Mouse (Mus musculus) left cerebral cortex, postnatal 14 days (tissue): Measurements from ENCODE around the gene Vipr1. TPM values are rescaled to one million over a fixed set of nuclear protein-coding genes. Genes with fewer than 3 reads are reported as not detected.
"Not testable (repeated sequence)": the region's sequence is repeated elsewhere in the genome, so short reads cannot be mapped to it uniquely, and the experiment has no call there.

Experiments used
- DNase-seq, 2 experiments: peaks; one replicate each; pipeline ENCODE4 v3.0.0; 2021 to 2022; ENCODE audit warnings: low spot score in 2 of 2, mixed read lengths in 1 of 2
- intact Hi-C: fragments of 180-260 bp; cut with DNase I; formaldehyde crosslinking; loops from one replicate; pipeline ENCODE4 v1.15.1; 2025
- long read RNA-seq, 2 experiments: library from polyadenylated mRNA; stranded (forward); transcript quantifications; one replicate each; pipeline ENCODE4 v2.0.0; 2021
- total RNA-seq, 2 experiments: library from RNA; stranded (reverse); gene quantifications; 2 replicates each; pipeline ENCODE4 v1.2.3; 2021

The Vipr1 gene
- 10 to 100 TPM; 21.1 to 23.6 TPM for total RNA-seq
- long read RNA-seq, experiment 1, partial matches to known transcripts = 0 of 2 reads
- long read RNA-seq, experiment 1, other reads (novel, unspliced or antisense) = 2 of 2 reads
- long read RNA-seq, experiment 2, partial matches to known transcripts = 2 of 8 reads
- long read RNA-seq, experiment 2, other reads (novel, unspliced or antisense) = 6 of 8 reads

DNA sequence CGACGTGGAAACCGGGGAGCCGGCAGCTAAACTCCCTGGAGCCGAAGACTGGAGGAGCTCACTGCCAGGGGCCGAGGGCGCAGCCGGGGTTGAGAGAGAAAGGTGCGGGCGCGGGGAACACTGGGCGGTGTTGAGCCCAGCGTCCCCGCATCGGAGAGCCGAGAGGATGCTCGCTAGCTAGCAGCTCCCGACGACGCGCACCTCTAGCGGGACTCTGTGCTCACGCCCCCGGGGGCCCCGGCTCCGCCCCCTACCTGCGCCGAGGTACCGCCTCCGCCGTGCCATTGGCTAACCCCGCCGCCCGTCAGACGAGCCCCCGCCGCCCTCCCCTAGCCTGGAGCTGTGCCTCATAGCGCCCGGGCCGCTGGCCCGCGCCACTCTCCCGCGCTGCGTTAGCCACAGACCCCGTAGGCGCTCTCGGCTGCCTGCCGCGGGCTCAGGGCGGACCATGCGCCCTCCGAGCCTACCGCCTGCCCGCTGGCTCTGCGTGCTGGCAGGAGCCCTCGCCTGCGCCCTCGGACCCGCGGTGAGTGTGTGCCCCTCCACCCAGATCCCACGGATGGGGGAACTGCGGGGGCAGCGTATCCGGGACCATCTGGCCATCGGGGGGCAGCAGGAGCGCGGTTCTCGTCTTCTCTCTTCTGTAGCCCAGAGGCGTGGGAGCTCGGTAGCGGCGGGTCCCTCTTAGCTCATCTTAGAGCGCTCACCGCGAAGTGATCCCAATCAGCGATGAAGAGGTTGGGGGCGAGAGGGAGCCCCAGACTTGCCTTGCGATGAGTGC is at the start of gene Vipr1:
Gene Vipr1, plus strand, starts transcription at position 316 of the 781 bp plus-strand sequence.
- intact Hi-C loops = loop anchor here (5.0 kb wide), 1 partner anchor 35 kb away; no protein-coding TSS in a partner anchor

DNA sequence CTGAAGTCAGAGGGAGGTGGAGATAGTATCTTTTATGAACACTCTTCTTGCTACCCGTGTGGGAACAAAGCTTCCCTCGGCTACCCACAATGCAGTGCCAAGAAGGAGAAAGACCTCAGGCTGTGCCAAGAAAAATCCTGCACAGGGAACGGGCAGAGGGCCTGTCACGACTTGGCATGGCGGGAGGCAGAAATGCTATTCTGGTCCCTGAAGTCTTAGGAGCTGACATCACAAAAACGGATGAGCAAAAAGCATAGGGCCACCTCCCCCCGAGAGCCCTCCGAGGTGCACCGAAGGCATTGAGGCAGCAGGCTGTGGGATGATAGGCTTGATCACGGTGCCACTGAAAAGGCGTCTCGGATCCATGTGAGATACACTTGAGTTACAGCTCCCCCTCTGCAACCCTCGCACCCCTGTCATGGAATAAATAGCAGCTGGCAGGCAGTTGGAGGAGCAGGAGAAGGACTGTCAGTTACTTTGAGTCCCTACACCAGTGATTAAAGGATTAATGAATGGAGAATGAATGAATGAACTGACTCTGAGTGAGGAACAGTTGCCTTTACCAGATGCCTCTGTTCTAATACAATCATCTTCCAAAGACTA is 49.5 kb upstream of the Vipr1 start:
- no peak for DNase-seq
- intact Hi-C loops = no loop called here

More for the DNA sequence above, at the start of gene Vipr1:
- DNase-seq = peak; percentile 87 to 88

DNA sequence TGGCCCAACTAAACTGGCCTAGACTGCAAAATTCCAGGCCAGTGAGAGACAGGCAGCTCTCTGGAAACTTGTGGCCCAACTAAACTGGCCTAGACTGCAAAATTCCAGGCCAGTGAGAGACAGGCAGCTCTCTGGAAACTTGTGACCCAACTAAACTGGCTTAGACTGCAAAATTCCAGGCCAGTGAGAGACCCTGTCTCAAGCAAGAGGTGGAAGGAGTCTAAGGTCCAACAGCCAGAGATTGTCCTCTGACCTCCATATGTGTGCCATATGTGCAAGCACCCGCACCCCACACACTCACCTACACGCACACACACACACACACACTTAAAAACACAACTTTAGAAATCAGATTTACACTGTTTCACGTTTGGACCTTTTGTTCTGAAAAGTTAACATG is 48.7 kb upstream of the Vipr1 start:
- DNase-seq, intact Hi-C loops: not testable (repeated sequence)

DNA sequence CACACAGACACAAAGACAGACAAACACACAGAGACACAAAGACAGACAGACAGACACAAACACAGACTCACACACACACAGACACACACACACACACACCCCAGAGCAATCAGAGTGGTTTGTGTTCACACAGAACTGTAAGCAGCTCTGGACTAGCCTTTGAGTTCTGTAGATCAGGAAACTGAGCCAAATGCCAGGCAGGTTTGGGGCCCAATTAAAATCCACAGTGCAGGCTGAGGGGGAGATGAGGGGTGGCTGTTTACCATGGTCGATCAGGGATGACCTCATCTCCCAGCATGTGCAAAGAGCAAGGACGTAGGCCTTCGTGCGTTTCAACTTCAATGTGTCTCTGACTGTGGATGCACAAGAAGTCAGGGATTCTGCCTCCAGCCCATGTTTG is 47.7 kb upstream of the Vipr1 start:
- intact Hi-C loops = loop anchor here (5.0 kb wide), 1 partner anchor 37 kb away; no protein-coding TSS in a partner anchor
- DNase-seq = no peak

DNA sequence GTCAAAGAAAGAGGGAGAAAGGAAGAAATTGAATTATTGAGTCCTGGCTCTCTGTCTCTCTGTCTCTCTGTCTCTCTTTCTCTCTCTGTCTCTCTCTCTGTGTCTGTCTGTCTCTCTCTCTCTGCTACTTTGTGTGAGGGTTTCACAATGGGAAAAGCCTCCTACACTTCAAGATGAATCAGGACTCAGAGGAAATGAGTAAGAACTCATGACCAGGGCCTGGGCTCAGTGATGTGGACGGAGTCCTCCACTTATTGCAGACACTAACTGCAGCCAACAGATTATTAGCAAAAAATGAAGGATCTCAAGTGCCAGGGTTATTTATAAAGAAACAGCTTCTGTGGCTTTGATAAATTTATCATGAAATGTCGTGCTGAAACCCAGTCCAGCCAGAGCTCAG is 44.4 kb upstream of the Vipr1 start:
- intact Hi-C loops = loop anchor here (5.0 kb wide), 1 partner anchor 41 kb away; no protein-coding TSS in a partner anchor
- DNase-seq = no peak

DNA sequence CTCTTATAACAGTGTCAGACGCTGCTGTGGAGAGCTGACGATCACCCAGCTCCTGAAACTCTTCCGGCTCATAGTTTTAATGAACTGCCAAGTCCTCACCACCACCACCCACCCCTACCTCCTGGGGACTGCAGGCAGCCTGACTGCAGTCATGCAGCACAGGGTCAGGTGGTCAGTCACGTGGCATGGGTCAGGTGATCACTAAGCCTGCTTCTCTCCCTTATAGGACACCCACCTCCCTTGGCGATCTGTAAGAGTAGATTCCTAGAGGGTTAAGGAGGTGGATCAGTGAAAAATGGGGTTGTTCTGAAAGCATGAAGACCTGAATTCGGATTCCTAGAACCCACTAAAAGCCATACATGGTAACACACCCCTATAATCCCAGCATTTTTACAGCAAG is 43.0 kb upstream of the Vipr1 start:
- DNase-seq = no peak
- intact Hi-C loops = loop anchor here (5.0 kb wide), 1 partner anchor 42 kb away; no protein-coding TSS in a partner anchor

DNA sequence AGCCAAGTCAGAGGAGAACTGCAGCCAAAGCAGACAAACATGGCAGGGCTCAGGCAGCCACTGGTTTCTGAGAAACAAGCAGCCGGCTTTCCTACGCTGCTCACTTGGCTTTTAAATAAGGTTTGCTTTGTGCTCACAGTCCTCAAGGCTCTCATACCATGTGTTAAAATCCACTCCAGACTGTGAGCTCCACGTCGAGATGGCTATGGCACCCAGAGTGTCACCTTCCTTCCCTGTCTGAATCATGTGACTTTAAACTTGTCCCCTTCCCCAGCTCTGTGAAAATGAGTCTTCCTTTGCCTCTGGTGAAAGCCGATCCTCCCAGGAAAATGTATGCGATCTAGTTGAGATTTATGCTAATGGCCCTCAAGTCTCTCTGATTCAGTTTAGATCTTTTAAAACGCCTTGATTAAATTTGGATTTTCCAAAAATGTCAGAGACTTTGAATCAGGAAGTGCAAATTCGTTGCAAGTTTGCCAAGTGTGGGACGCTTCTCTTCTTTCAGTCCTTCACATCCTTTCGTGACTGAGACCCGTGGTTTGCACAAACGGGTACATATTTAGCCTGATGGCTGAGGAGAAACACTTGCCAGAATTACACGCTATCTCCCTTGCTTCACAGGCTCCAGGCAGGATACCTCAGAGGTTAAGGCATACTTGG is 42.2 kb upstream of the Vipr1 start:
- peak; percentile 61 to 73 for DNase-seq
- intact Hi-C loops = loop anchor here (2.0 to 10.0 kb wide), 3 partner anchors 106 to 356 kb away; partner anchors contain the start of genes Cck and Ulk4

DNA sequence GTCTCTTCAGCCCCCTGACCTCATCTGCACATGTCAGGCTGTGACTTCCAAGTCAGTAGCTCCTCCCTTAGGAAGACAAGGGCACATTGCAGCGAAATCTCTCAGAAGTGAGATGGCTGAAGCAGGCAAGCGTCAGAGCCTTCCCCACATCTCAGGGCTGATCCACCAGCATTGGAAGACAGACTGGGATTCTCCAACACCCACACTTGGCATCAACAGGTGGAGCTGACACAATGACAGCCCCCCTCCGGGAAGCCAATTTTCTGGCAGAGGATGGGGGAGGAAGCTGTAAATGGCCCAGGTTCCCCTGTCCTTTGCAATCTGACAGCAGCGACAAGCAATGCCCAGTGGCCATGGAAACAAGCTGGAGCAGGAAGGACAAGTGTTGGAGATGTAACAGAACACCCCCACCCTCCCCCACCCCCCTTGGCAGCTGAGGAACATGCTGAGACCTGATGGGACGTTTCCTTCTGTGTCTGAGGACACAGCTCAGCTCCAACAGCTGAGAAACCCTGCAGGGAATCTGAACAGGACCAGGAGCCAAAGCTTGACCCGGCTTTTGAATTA is 41.6 kb upstream of the Vipr1 start:
- peak; percentile 65 to 91 for DNase-seq
- intact Hi-C loops = loop anchor here (2.0 to 10.0 kb wide), 3 partner anchors 106 to 356 kb away; partner anchors contain the start of genes Cck and Ulk4

DNA sequence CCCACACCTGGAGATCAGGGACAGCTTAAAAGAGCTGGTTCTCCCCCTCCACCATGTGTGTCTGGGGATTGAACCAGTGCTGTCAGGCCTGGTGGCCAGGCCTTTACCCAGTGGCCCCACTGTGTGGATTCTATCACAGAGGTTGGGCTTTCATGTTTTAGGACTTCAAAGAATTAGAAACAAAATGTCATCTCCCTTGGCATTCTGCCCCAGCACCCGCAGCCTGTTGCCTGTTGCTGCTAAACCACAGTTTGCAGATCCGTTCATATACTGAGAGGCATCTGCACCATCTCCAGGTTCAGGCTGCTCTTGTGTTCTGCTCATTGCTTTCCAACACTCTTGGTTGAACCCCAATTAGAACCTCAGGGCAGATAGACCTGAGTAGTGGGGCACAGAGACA is 40.1 kb upstream of the Vipr1 start:
- DNase-seq = no peak
- intact Hi-C loops = loop anchor here (10.0 kb wide), 2 partner anchors 328 to 358 kb away; partner anchors contain the start of gene Ulk4

DNA sequence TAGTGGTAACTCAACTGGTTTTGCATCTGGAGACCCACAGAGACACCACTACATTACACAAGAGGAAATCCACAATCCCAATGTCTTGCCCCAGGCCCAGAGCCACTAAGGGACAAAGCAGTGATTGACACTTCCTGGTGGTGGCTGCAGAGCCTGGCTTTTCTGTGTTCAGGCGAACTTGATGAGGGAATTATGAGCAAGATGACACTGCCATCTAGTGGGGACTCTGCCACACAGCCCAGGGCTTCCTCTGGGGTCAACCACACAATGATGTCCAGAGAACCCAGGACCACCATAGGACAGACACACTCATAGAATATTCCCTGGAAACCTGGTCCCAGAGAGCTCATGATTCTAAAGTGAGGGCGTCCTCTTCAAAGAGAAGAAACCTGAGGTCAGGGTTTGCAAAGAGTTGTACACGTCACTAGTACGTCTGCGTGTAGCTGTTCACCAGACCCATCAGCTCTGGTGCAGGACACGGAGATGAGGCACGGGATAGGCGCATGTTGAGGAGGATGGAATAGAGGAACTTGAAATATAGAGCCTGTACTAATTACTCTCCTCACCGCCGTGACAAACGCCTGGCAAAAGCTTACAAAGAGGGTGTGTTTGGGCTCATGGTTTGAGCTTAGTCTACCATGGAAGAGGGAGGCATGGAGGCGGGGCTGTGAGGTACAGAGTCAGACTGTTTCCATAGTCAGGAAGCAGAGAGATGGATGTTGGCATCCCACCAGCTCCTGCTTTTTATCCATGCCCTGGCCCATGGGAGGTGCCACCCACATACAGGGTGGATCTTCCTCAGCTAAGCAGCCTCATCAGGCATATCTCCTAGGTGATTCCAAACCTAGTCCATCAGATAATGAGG is 36.9 kb upstream of the Vipr1 start:
- intact Hi-C loops = loop anchor here (1.0 to 10.0 kb wide), 4 partner anchors 126 to 361 kb away; partner anchors contain the start of gene Ulk4

DNA sequence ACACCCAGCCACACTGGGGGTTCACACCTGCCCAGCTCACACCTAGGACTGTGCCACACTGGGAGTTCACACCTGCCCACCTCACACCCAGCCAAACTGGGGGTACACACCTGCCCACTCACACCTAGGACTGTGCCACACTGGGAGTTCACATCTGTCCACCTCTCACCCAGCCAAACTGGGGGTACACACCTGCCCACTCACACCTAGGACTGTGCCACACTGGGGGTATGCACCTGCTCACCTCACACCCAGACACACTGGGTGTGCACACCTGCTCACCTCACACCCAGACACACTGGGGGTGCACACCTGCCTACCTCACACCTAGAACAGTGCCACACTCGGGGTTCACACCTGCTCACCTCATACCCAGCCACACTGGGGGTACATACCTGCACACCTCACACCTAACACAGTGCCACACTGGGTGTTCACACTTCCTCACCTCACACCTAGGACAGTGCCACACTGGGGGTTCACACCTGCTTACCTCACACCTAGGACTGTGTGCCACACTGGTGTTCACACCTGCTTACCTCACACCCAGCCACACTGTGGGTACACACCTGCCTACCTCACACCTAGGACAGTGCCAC is 35.9 kb upstream of the Vipr1 start:
- intact Hi-C loops = loop anchor here (5.0 to 10.0 kb wide), 3 partner anchors 219 to 362 kb away; partner anchors contain the start of gene Ulk4

More for the DNA sequence above, 36.9 kb upstream of the Vipr1 start:
- peak; percentile 79 to 87 for DNase-seq

DNA sequence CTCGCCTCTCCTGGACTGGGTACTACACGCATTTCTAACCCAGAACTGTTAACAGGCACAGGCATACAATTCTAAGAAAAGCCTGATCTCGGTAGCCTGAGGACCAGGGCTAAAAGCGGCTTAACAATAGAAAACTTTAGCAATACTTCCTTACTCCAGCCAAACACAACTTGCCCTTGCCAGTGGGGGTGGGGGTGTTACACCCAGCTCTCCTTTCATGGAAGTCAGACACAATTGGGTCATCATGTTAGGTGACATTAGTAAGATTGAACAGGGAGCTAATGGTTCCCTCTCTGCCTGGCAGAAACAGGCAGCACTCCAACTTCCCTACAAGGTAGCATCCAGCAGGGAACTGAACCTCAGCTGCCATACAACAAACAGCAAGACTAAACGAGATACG is 33.1 kb upstream of the Vipr1 start:
- intact Hi-C loops = loop anchor here (5.0 to 10.0 kb wide), 3 partner anchors 222 to 365 kb away; partner anchors contain the start of gene Ulk4
- DNase-seq = no peak

More for the DNA sequence above, 35.9 kb upstream of the Vipr1 start:
- DNase-seq = no peak

DNA sequence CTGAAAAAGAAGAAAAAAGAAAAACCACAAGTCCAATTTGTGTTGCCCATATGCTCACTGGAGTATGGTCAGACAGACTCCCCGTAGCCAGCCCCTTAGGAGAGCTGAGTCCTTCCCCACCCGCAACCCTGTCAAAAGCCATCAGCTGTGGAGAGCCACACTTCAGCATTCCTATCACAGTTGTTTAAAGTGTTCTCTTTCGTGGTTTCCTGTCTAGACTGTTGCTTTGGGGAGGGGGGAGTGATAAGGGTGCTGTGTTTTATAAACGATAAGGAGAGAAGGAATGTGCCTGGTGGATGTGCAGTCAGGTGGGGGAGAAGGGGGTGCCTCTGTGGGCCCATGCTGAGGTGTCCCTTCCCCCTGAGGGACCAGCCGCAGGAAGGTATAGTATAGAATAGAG is 29.3 kb upstream of the Vipr1 start:
- no peak for DNase-seq
- intact Hi-C loops = no loop called here

DNA sequence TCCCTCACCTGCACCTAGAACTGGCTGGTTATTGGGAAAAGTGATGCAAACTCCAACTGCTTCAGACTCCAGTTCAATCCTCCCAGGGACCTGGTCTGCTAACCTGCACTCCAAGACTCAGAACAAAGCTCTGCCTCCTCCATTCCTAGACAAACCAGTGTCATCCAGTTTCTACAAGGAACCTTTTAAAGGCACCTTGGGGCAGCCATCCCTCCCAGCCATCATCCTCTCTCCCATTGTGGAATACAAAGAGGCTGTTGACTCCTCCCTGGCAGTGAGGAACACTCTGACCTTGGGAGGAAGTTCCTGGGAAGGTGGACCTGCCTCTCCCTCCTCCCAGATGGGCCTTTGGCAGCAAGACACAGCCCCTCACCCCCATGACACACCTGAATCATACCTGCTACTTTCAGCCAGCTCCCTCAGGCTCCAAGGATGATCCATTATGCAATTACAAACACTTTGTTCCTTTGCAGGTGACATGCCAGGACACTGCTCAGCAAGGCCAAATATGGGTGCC is 28.2 kb upstream of the Vipr1 start:
- intact Hi-C loops = no loop called here
- no peak for DNase-seq

DNA sequence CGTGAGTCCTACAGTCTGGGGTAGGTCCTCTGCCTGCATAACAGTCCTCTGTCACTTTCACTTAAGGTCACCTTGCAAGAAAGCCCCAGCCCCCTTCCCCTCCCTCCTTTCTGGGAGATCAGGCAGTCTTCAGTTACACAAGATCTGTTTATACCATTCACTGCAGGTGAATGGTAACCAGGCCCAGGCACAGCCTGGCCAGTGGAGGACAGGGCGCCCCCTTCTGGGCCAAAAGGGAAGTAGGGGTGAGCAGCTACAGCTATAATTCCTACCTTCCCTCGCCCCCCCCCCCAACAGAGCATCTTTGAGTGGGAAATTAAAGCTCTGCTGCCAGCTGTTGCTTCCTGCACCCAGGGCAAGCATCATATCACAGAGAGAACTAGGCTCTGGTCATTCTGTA is 26.0 kb upstream of the Vipr1 start:
- no peak for DNase-seq
- intact Hi-C loops = no loop called here

DNA sequence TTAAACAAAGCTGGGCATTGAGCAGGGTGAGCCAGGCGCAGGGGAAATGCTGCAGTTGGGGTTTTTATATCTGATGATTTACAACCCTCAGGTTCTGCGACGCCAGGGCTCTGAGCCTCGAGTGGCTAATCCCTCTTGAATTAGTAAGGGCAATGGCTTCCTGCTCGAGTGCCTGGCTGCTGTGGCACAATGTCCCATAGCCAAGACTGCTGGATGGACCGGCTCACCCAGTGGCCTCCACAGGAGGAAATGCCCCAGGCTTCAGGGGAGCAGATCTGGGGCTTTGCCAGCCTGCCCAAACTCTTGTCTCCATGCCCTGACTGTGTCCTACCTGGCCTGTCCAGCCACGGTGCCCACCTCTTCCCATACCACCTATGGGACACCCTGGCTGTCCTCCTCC is 23.1 kb upstream of the Vipr1 start:
- intact Hi-C loops = no loop called here
- no peak for DNase-seq

DNA sequence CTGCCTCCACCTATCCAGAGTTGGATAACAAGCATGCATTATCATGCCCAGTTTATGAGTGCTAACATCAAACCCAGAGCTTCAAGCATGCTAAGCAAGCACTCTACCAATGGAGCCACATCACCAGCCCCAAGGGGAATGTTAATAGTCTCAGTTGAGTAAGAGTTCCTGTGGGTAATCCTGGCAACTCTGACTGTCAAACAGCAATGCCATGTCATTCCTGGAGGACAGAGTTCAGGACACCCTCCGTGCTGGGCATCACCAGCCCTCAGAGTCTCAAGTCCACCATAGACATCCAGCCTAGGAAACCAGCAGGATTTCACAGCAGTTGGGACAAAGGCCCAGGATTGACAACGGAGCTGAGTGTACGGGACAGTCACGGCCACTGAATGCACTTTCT is 19.3 kb upstream of the Vipr1 start:
- intact Hi-C loops = no loop called here
- no peak for DNase-seq

DNA sequence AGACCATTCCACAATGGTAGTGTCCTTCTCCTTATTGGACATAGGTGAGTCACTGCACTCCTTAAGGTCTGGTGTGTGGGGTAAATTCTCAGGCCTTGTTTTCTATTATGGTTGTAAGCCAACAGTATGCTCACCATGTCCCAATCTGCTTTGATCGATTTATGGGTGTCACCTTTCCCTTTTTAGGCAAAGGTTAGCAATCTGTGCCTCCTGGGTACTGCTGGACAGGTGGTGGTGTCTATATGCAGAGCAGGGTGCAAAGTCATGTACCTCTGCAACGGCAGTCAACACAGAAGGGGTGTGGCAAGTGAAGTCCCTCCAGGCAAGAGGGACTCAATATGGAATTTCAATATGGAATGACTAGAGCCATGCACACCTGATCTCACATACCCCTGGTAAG is 17.6 kb upstream of the Vipr1 start:
- intact Hi-C loops = no loop called here

More for the DNA sequence above, 17.6 kb upstream of the Vipr1 start:
- no peak for DNase-seq
